Mouse (Mus musculus) MEL (cell line): Measurements from ENCODE around the gene Sdhaf4. TPM values are rescaled to one million over a fixed set of nuclear protein-coding genes. Genes with fewer than 3 reads are reported as not detected.

Experiments used
- DNase-seq: peaks from one replicate; pipeline ENCODE4 v3.0.0; 2011; ENCODE audit warnings: low read depth, low spot score
- H3K27ac ChIP-seq: 2 replicates; pipeline ENCODE4 v1.5.1; 2012; ENCODE audit warnings: low read depth, mild to moderate bottlenecking, control low read depth, low read length, moderate library complexity; ENCODE audit not compliant: control insufficient read depth
- H3K27me3 ChIP-seq, 2 experiments: fragments of 150-350 bp in 1 of 2; sonication (generic) in 1 of 2; 2 replicates each; pipeline ENCODE4 v1.6.1; 2012; ENCODE audit warnings: low read length in 2 of 2, mild to moderate bottlenecking in 2 of 2, improper control_type of control experiment in 1 of 2, moderate library complexity in 1 of 2; ENCODE audit not compliant: insufficient read depth in 2 of 2, control insufficient read depth in 1 of 2
- H3K36me3 ChIP-seq, 2 experiments: 2 replicates each; pipeline ENCODE4 v1.6.1; 2012 to 2014; ENCODE audit warnings: low read length in 2 of 2, improper control_type of control experiment in 1 of 2, inconsistent platforms in 1 of 2, mild to moderate bottlenecking in 1 of 2; ENCODE audit not compliant: insufficient read depth in 2 of 2, control insufficient read depth in 1 of 2
- H3K4me1 ChIP-seq, 2 experiments: fragments of 150-350 bp in 1 of 2; sonication (generic) in 1 of 2; 2 replicates each; pipeline ENCODE4 v1.6.1; 2012; ENCODE audit warnings: low read length in 2 of 2, improper control_type of control experiment in 1 of 2, mild to moderate bottlenecking in 1 of 2; ENCODE audit not compliant: insufficient read depth in 2 of 2, control insufficient read depth in 1 of 2
- H3K4me3 ChIP-seq, 2 experiments: fragments of 150-350 bp in 1 of 2; sonication (generic) in 1 of 2; 2 replicates each; pipeline ENCODE4 v1.5.1; 2012; ENCODE audit warnings: low read depth in 2 of 2, low read length in 2 of 2, mild to moderate bottlenecking in 2 of 2, moderate library complexity in 2 of 2, control low read depth in 1 of 2, improper control_type of control experiment in 1 of 2; ENCODE audit not compliant: control insufficient read depth in 1 of 2, insufficient read depth in 1 of 2
- H3K79me2 ChIP-seq: 2 replicates; pipeline ENCODE4 v1.6.1; 2012; ENCODE audit warnings: mild to moderate bottlenecking, low read length, moderate library complexity; ENCODE audit not compliant: control insufficient read depth, poor library complexity, insufficient read depth
- H3K9ac ChIP-seq: 2 replicates; pipeline ENCODE4 v1.6.1; 2012; ENCODE audit warnings: low read depth, mild to moderate bottlenecking, control low read depth, low read length, moderate library complexity; ENCODE audit not compliant: control insufficient read depth, poor library complexity, severe bottlenecking
- H3K9me3 ChIP-seq: fragments of 150-350 bp; sonication (generic); replicated peaks from 2 replicates; pipeline ENCODE4 v1.6.1; 2012; ENCODE audit warnings: mild to moderate bottlenecking, low read length, improper control_type of control experiment, moderate library complexity; ENCODE audit not compliant: insufficient read depth
- BHLHE40 ChIP-seq: IDR thresholded peaks from 2 replicates; pipeline ENCODE4 v1.6.1; 2012; ENCODE audit warnings: low read depth, mild to moderate bottlenecking, inconsistent platforms, low read length, improper control_type of control experiment, borderline replicate concordance
- CHD1 ChIP-seq: IDR thresholded peaks from 2 replicates; pipeline ENCODE4 v1.6.1; 2012; ENCODE audit warnings: low read depth, mild to moderate bottlenecking, inconsistent platforms, low read length, improper control_type of control experiment
- CHD2 ChIP-seq: IDR thresholded peaks from 2 replicates; pipeline ENCODE4 v1.6.1; 2011; ENCODE audit warnings: low read length, improper control_type of control experiment
- CTCF ChIP-seq, 3 experiments: IDR thresholded peaks in 2 of 3; conservative IDR thresholded peaks in 1 of 3; 2 replicates each; pipeline ENCODE4 v1.5.1; 2011 to 2012; ENCODE audit warnings: low read length in 3 of 3, low read depth in 2 of 3, mild to moderate bottlenecking in 2 of 3, improper control_type of control experiment in 1 of 3, inconsistent platforms in 1 of 3, mixed read lengths in 1 of 3, moderate library complexity in 1 of 3; ENCODE audit not compliant: control insufficient read depth in 1 of 3, insufficient read depth in 1 of 3, poor library complexity in 1 of 3, severe bottlenecking in 1 of 3
- E2F4 ChIP-seq: IDR thresholded peaks from 2 replicates; pipeline ENCODE4 v1.6.1; 2011; ENCODE audit warnings: low read depth, low read length, improper control_type of control experiment, borderline replicate concordance
- ELF1 ChIP-seq: IDR thresholded peaks from 2 replicates; pipeline ENCODE4 v1.6.1; 2014; ENCODE audit warnings: low read depth, mild to moderate bottlenecking, inconsistent platforms, low read length, improper control_type of control experiment, moderate library complexity
- EP300 ChIP-seq, 2 experiments: IDR thresholded peaks; 2 replicates each; pipeline ENCODE4 v1.6.1; 2011; ENCODE audit warnings: improper control_type of control experiment in 2 of 2, low read length in 2 of 2, low read depth in 1 of 2, mild to moderate bottlenecking in 1 of 2
- GABPA ChIP-seq: IDR thresholded peaks from 2 replicates; pipeline ENCODE4 v1.6.1; 2012; ENCODE audit warnings: low read depth, mild to moderate bottlenecking, inconsistent platforms, low read length, improper control_type of control experiment, moderate library complexity
- HCFC1 ChIP-seq: IDR thresholded peaks from 2 replicates; pipeline ENCODE4 v1.6.1; 2012; ENCODE audit warnings: low read depth, mild to moderate bottlenecking, inconsistent platforms, low read length, improper control_type of control experiment, moderate library complexity
- JUND ChIP-seq: IDR thresholded peaks from 2 replicates; pipeline ENCODE4 v1.6.1; 2011; ENCODE audit warnings: low read depth, mild to moderate bottlenecking, improper control_type of control experiment, low read length
- KAT2A ChIP-seq: conservative IDR thresholded peaks from 2 replicates; pipeline ENCODE4 v1.6.1; 2012; ENCODE audit warnings: low read depth, low read length, improper control_type of control experiment, inconsistent platforms
- MAZ ChIP-seq: IDR thresholded peaks from 2 replicates; pipeline ENCODE4 v1.6.1; 2012; ENCODE audit warnings: low read depth, mild to moderate bottlenecking, inconsistent platforms, low read length, improper control_type of control experiment
- MEF2A ChIP-seq: IDR thresholded peaks from 2 replicates; pipeline ENCODE4 v1.6.1; 2014; ENCODE audit warnings: low read depth, mild to moderate bottlenecking, inconsistent platforms, low read length, improper control_type of control experiment; ENCODE audit not compliant: poor library complexity, insufficient replicate concordance, severe bottlenecking; ENCODE audit errors: extremely low read depth
- MYB ChIP-seq: IDR thresholded peaks from 2 replicates; pipeline ENCODE4 v1.6.1; 2011; ENCODE audit warnings: mild to moderate bottlenecking, low read depth, low read length, improper control_type of control experiment
- NELFE ChIP-seq: IDR thresholded peaks from 2 replicates; pipeline ENCODE4 v1.6.1; 2011; ENCODE audit warnings: low read depth, low read length, improper control_type of control experiment
- POLR2A ChIP-seq, 2 experiments: IDR thresholded peaks; 2 replicates each; pipeline ENCODE4 v1.6.1; 2011 to 2012; ENCODE audit warnings: low read length in 2 of 2, mild to moderate bottlenecking in 2 of 2, control low read depth in 1 of 2, improper control_type of control experiment in 1 of 2, low read depth in 1 of 2, moderate library complexity in 1 of 2; ENCODE audit not compliant: control insufficient read depth in 1 of 2, insufficient read depth in 1 of 2, poor library complexity in 1 of 2
- POLR2AphosphoS5 ChIP-seq: IDR thresholded peaks from 2 replicates; pipeline ENCODE4 v1.6.1; 2012; ENCODE audit warnings: low read depth, borderline replicate concordance, mild to moderate bottlenecking, inconsistent platforms, low read length, moderate library complexity, mixed read lengths
- RAD21 ChIP-seq: IDR thresholded peaks from 2 replicates; pipeline ENCODE4 v1.6.1; 2011; ENCODE audit warnings: mild to moderate bottlenecking, low read depth, low read length, improper control_type of control experiment
- SIN3A ChIP-seq: IDR thresholded peaks from 2 replicates; pipeline ENCODE4 v1.6.1; 2012; ENCODE audit warnings: low read length, improper control_type of control experiment, inconsistent platforms
- SMC3 ChIP-seq: IDR thresholded peaks from 2 replicates; pipeline ENCODE4 v1.6.1; 2011; ENCODE audit warnings: low read depth, low read length, improper control_type of control experiment
- TAL1 ChIP-seq: IDR thresholded peaks from 2 replicates; pipeline ENCODE4 v1.6.1; 2012; ENCODE audit warnings: mild to moderate bottlenecking, inconsistent platforms, low read length, moderate library complexity, mixed read lengths
- TBP ChIP-seq: IDR thresholded peaks from 2 replicates; pipeline ENCODE4 v1.8.0; 2011; ENCODE audit warnings: low read depth, low read length, improper control_type of control experiment
- UBTF ChIP-seq: IDR thresholded peaks from 2 replicates; pipeline ENCODE4 v1.6.1; 2012; ENCODE audit warnings: low read depth, mild to moderate bottlenecking, inconsistent platforms, low read length, improper control_type of control experiment, moderate library complexity, borderline replicate concordance; ENCODE audit not compliant: insufficient read depth
- ZC3H11A ChIP-seq: IDR thresholded peaks from 2 replicates; pipeline ENCODE4 v1.6.1; 2012; ENCODE audit warnings: low read depth, mild to moderate bottlenecking, inconsistent platforms, low read length, improper control_type of control experiment
- ZMIZ1 ChIP-seq: IDR thresholded peaks from 2 replicates; pipeline ENCODE4 v1.6.1; 2012; ENCODE audit warnings: low read depth, mild to moderate bottlenecking, inconsistent platforms, low read length, improper control_type of control experiment, moderate library complexity
- ZNF384 ChIP-seq: IDR thresholded peaks from 2 replicates; pipeline ENCODE4 v1.6.1; 2012; ENCODE audit warnings: low read depth, mild to moderate bottlenecking, inconsistent platforms, low read length, improper control_type of control experiment
- polyA plus RNA-seq, 2 experiments: library from polyadenylated mRNA; stranded (reverse) in 1 of 2; unstranded in 1 of 2; fragments of >175 nt in 1 of 2; fragments of >200 nt in 1 of 2; gene quantifications; 2 replicates each; pipeline versions ENCODE4 v1.2.1 to v1.2.4; 2012; ENCODE audit warnings: low replicate concordance in 2 of 2, low read depth in 1 of 2; ENCODE audit not compliant: insufficient read length in 2 of 2, insufficient read depth in 1 of 2, missing spikeins in 1 of 2
- total RNA-seq: library from RNA; depleted of rRNA; stranded (reverse); fragments of 300-350 nt; gene quantifications from 2 replicates; pipeline ENCODE4 v1.2.3, GENCODE M21; 2012

Sdhaf4 gene
- total and polyA plus RNA-seq, 3 experiments, result 15.8 to 28.5 TPM; not detected in 1

GRCm38 (mm10) chr1:23955539-23955938, 49.9 kb downstream of the Sdhaf4 start:
- DNase-seq, result no peak
- Histone ChIP-seq H3K9ac (no peak overlapping the region), H3K4me1 (no peaks in the 10 kb centered on the region), H3K4me3 (no peak overlapping the region), H3K27ac (no peak overlapping the region), H3K9me3 (no peaks in the 10 kb centered on the region), H3K79me2 (no peaks in the 10 kb centered on the region), H3K27me3 (no peaks in the 10 kb centered on the region), H3K36me3 (no peaks in the 10 kb centered on the region)
- TF ChIP-seq POLR2A (IDR thresholded peaks at IDR 0.05; ENCODE audit: control insufficient read depth in 1 of 2, insufficient read depth in 1 of 2, low read depth in 1 of 2, low read length in 2 of 2, poor library complexity in 1 of 2) (no peak), HCFC1 (no peak), MAZ (no peak), POLR2AphosphoS5 (no peak), KAT2A (no peak), MYB (no peak), JUND (no peak), SIN3A (no peak), EP300 (IDR thresholded peaks at IDR 0.05; ENCODE audit: low read depth in 1 of 2, low read length in 2 of 2) (no peak), CHD2 (no peak), ZMIZ1 (no peak), E2F4 (no peak), TBP (no peak), UBTF (no peak), GABPA (no peak), TAL1 (no peak), MEF2A (no peak), ELF1 (no peak), NELFE (no peak)

DNA sequence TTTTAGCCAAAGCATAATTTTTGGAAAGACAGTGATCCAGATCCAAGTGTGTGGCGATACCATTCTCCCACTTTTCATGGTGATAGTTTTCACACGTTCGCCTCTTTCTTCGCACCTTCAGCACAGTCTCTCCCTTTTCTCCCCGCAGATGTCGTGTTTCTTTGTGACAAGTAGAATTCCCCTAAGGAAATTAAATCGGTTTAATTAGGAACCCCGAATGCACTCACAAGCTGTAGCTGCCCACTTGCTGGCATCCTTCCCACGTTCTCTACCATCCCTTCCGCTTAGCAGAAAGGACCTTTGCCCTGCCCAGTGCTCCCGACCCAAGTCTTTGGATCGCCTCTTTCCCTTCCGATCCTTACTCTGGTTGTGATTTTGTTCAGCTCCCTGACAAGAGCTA, 51.5 kb downstream of the Sdhaf4 start:
- TF ChIP-seq ZC3H11A (no peak), SIN3A (no peak), BHLHE40 (no peak), CHD2 (no peak), POLR2AphosphoS5 (no peak), CTCF (IDR thresholded peaks at IDR 0.05 in 2 of 3, conservative IDR thresholded peaks at IDR 0.05 in 1 of 3; ENCODE audit: control insufficient read depth in 1 of 3, insufficient read depth in 1 of 3, low read depth in 2 of 3, low read length in 3 of 3, poor library complexity in 1 of 3, severe bottlenecking in 1 of 3) (no peak), MEF2A (no peak), JUND (no peak), MAZ (no peak), RAD21 (no peak), TBP (no peak), MYB (no peak), POLR2A (IDR thresholded peaks at IDR 0.05; ENCODE audit: control insufficient read depth in 1 of 2, insufficient read depth in 1 of 2, low read depth in 1 of 2, low read length in 2 of 2, poor library complexity in 1 of 2) (no peak), ELF1 (no peak), NELFE (no peak), KAT2A (no peak), ZNF384 (no peak), CHD1 (no peak), E2F4 (no peak), SMC3 (no peak)
- DNase-seq, result no peak
- Histone ChIP-seq H3K36me3 (no peaks in the 10 kb centered on the region), H3K9me3 (no peaks in the 10 kb centered on the region), H3K4me1 (no peaks in the 10 kb centered on the region), H3K27ac (no peak overlapping the region), H3K4me3 (no peak overlapping the region), H3K9ac (no peak overlapping the region), H3K79me2 (no peaks in the 10 kb centered on the region), H3K27me3 (no peaks in the 10 kb centered on the region)
